Mouse (Mus musculus): Measurements from ENCODE around the gene Dmrta1. TPM values are rescaled to one million over a fixed set of nuclear protein-coding genes. Genes with fewer than 3 reads are reported as not detected.

Gene Dmrta1
- polyA plus RNA-seq (2014; fragmentation: Nextera tagmentation; extraction: Ambion mirVana): 0.28 and 0.31 TPM in 2 replicates

DNA sequence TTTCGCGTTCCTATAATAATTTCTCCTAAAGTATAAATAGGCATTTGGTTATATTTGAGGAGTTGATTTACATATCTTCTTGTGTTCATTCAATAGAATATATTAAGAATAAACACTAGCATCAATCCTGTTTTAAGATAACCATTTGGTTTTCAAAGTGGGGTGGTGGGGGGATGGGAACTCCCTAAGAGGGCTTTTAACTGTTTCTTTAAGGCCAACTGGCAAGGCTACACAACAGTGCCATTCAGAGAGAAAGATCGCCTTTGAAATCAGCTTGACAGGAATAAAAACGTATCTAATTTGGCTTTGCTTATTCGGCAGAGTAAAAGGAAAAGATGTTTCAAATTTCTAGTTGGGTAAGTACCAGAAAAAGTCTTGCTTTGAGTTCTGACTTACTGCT is at the start of gene Dmrta1:
TSS of gene Dmrta1 (plus strand) at position 242 of the 400 bp plus-strand sequence.
- no peaks in the 10 kb centered on the region for H3K4me1 ChIP-seq (ENCODE audit: control insufficient read depth, insufficient read depth, low read length)
- H3K9ac ChIP-seq (replicated peaks; ENCODE audit: low read depth, low read length): no peak within 1 kb of the TSS
- no peaks in the 10 kb centered on the region for H3K27me3 ChIP-seq (ENCODE audit: control insufficient read depth, insufficient read depth, low read length)
- H3K4me2 ChIP-seq (ENCODE audit: low read depth, low read length): no peak within 1 kb of the TSS
- no peaks in the 10 kb centered on the region for H3K9me3 ChIP-seq (ENCODE audit: control insufficient read depth, low read length)
- no peaks in the 10 kb centered on the region for H3K36me3 ChIP-seq (ENCODE audit: control insufficient read depth, insufficient read depth, low read length)
- no peak within 1 kb of the TSS for H3K27ac ChIP-seq (ENCODE audit: low read depth, low read length)
- ATAC-seq (ENCODE audit: low read depth): no peak
- 43% methylated on average over 5 of the region's 5 CpGs for WGBS
- no peak within 1 kb of the TSS for H3K4me3 ChIP-seq (ENCODE audit: low read depth, low read length)

- Histone ChIP-seq H3K9ac (replicated peaks; ENCODE audit: low read depth, low read length) (no peak overlapping the region), H3K27ac (ENCODE audit: low read depth, low read length) (no peak overlapping the region)
- WGBS: 17% methylated on average over 3 of the region's 3 CpGs
Observed at GRCm38 (mm10) chr4:89630374-89631079, 48.7 kb upstream of the Dmrta1 start.

GRCm38 (mm10) chr4:89631560-89631959 is 47.7 kb upstream of the Dmrta1 start:
- Histone ChIP-seq H3K4me1 (ENCODE audit: control insufficient read depth, insufficient read depth, low read length) (no peaks in the 10 kb centered on the region), H3K4me2 (ENCODE audit: low read depth, low read length) (no peak overlapping the region), H3K9ac (replicated peaks; ENCODE audit: low read depth, low read length) (no peak overlapping the region), H3K4me3 (ENCODE audit: low read depth, low read length) (no peak overlapping the region), H3K36me3 (ENCODE audit: control insufficient read depth, insufficient read depth, low read length) (no peaks in the 10 kb centered on the region), H3K9me3 (ENCODE audit: control insufficient read depth, low read length) (no peaks in the 10 kb centered on the region), H3K27me3 (ENCODE audit: control insufficient read depth, insufficient read depth, low read length) (no peaks in the 10 kb centered on the region), H3K27ac (ENCODE audit: low read depth, low read length) (no peak overlapping the region)
- no peak for ATAC-seq (ENCODE audit: low read depth)
- 65% methylated on average over 6 of the region's 6 CpGs for WGBS

More at GRCm38 (mm10) chr4:89630374-89631079, 48.7 kb upstream of the Dmrta1 start:
- Histone ChIP-seq H3K9me3 (ENCODE audit: control insufficient read depth, low read length) (no peaks in the 10 kb centered on the region), H3K4me1 (ENCODE audit: control insufficient read depth, insufficient read depth, low read length) (no peaks in the 10 kb centered on the region), H3K36me3 (ENCODE audit: control insufficient read depth, insufficient read depth, low read length) (no peaks in the 10 kb centered on the region), H3K4me2 (ENCODE audit: low read depth, low read length) (no peak overlapping the region), H3K4me3 (ENCODE audit: low read depth, low read length) (no peak overlapping the region), H3K27me3 (ENCODE audit: control insufficient read depth, insufficient read depth, low read length) (no peaks in the 10 kb centered on the region)
- no peak for ATAC-seq (ENCODE audit: low read depth)

DNA sequence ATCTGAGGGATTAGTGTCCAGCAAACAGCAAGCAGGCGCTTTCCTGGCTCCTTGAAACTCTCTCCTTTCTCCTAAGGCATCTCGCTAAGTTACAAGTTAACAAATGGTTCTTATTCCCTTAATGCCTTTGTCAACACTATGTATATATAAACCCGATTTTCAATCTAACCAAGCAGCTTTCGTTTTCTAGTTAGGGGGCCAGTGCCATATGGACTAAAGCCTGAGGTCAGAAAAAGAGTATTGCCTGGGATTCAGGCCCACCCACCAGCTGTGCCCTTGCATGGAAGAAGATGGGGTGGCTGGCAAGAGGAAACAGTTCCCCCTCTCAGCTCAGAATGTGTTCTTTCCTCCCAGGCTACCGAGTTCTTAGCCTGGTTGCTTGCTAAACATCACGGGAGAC is 40.6 kb upstream of the Dmrta1 start:
- Histone ChIP-seq H3K36me3 (ENCODE audit: control insufficient read depth, insufficient read depth, low read length) (no peaks in the 10 kb centered on the region), H3K9ac (replicated peaks; ENCODE audit: low read depth, low read length) (no peak overlapping the region), H3K9me3 (ENCODE audit: control insufficient read depth, low read length) (no peaks in the 10 kb centered on the region), H3K27me3 (ENCODE audit: control insufficient read depth, insufficient read depth, low read length) (no peaks in the 10 kb centered on the region), H3K4me3 (ENCODE audit: low read depth, low read length) (no peak overlapping the region), H3K4me2 (ENCODE audit: low read depth, low read length) (no peak overlapping the region), H3K4me1 (ENCODE audit: control insufficient read depth, insufficient read depth, low read length) (no peaks in the 10 kb centered on the region), H3K27ac (ENCODE audit: low read depth, low read length) (no peak overlapping the region)
- ATAC-seq (ENCODE audit: low read depth): no peak
- WGBS: 52% methylated on average over 6 of the region's 6 CpGs

DNA sequence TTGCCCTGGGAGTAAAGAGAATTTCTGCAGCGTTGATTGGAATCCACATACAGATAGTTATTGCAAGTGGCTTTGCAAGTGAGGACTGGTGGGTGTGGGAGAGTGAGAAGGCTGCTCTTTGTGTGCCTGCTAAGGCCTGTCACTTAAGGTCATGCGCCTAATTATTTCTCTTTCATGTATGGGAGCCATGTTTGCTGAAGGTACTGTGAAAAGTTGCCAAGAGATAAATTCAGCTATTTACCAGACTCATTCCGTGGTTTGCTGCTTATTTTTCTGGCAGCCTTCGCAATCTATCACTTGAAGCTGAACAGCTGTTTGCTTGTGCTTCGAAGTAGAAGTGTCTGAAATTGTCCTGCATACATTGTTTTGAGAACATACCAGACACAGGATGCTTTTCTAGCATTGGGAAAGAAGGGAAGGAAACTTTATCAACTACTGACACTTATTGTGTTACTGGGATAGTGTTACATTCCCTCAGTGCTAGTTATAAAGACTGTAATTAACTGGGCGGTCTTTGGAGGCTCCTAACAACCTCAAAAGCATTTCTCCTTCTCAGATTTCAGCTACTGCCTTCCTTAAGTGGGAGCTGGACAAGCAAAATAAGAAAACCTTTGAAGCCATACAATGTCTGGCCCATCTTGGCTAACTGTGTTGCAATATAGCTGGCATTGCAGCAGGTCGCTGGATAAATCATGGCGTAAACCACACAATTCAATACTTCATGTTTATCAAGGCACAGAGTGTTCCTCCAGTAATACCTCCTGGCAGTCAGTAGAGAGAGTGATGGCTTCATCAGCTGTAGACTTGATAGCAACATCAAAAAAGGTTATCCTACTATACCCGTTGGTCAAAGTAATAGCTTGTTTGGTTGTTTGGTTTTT is 34.8 kb upstream of the Dmrta1 start:
- H3K4me1 ChIP-seq (ENCODE audit: control insufficient read depth, insufficient read depth, low read length): no peaks in the 10 kb centered on the region
- H3K36me3 ChIP-seq (ENCODE audit: control insufficient read depth, insufficient read depth, low read length): no peaks in the 10 kb centered on the region
- no peak overlapping the region for H3K4me3 ChIP-seq (ENCODE audit: low read depth, low read length)
- WGBS: 50% methylated on average over 9 of the region's 9 CpGs
- H3K9ac ChIP-seq (replicated peaks; ENCODE audit: low read depth, low read length): no peak overlapping the region
- H3K27me3 ChIP-seq (ENCODE audit: control insufficient read depth, insufficient read depth, low read length): no peaks in the 10 kb centered on the region
- H3K4me2 ChIP-seq (ENCODE audit: low read depth, low read length): no peak overlapping the region
- ATAC-seq (ENCODE audit: low read depth): no peak
- H3K27ac ChIP-seq (ENCODE audit: low read depth, low read length): no peak overlapping the region
- H3K9me3 ChIP-seq (ENCODE audit: control insufficient read depth, low read length): no peaks in the 10 kb centered on the region

DNA sequence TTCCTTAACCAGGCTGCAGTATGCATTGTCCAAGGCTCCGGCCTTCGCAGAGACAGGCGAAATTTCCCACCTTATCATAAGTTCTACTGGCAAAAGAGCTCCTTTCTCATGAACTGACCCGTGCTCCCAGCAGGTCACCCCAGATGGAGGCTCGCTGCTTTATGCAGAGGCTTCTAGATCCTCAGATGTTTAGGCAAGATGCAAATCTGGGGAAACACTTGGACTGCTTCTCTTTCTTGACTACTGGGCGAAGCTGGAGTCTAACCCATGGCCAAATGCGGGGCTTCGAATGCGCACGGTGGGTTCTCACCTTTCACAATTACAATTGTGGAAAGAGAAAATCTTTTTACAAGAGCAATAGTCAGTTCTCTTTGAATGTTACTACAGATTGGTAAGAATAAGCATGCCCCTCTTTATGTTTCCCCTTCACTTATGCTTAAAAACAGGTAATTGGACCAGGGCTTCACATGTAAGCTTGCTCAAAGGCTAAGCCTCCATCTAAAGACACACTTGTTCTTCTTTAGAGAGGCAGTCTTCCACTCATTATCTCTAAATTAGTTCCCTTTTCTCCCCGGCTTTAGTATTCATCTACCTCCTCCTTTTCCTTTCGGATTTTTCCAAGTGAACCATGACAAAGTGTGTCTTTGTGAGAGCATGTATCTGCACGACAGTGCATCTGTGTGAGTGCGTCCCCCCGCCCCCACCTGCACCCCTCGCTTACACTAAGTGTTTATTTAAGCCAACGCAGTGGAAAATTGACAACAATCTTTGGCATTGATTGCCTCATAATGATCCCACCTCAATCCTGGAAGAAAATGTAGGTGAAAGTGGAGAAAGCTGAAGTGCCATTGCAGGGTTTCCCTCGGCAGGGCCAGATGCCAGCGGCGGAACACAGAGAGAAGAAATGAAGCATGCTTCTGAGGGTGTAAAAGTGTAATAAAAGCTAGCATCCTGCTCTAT is 28.6 kb upstream of the Dmrta1 start:
- no peak overlapping the region for H3K4me3 ChIP-seq (ENCODE audit: low read depth, low read length)
- no peaks in the 10 kb centered on the region for H3K27me3 ChIP-seq (ENCODE audit: control insufficient read depth, insufficient read depth, low read length)
- WGBS: 54% methylated on average over 20 of the region's 20 CpGs
- no peak overlapping the region for H3K9ac ChIP-seq (replicated peaks; ENCODE audit: low read depth, low read length)
- peak; percentile 65; the same call in 1 of the 2 replicates for ATAC-seq (ENCODE audit: low read depth)
- no peaks in the 10 kb centered on the region for H3K9me3 ChIP-seq (ENCODE audit: control insufficient read depth, low read length)
- H3K36me3 ChIP-seq (ENCODE audit: control insufficient read depth, insufficient read depth, low read length): no peaks in the 10 kb centered on the region
- no peak overlapping the region for H3K4me2 ChIP-seq (ENCODE audit: low read depth, low read length)
- no peaks in the 10 kb centered on the region for H3K4me1 ChIP-seq (ENCODE audit: control insufficient read depth, insufficient read depth, low read length)
- H3K27ac ChIP-seq (ENCODE audit: low read depth, low read length): no peak overlapping the region

GRCm38 (mm10) chr4:89651312-89651686 is 27.9 kb upstream of the Dmrta1 start:
- Histone ChIP-seq H3K9me3 (ENCODE audit: control insufficient read depth, low read length) (no peaks in the 10 kb centered on the region), H3K27ac (ENCODE audit: low read depth, low read length) (no peak overlapping the region), H3K36me3 (ENCODE audit: control insufficient read depth, insufficient read depth, low read length) (no peaks in the 10 kb centered on the region), H3K4me2 (ENCODE audit: low read depth, low read length) (no peak overlapping the region), H3K27me3 (ENCODE audit: control insufficient read depth, insufficient read depth, low read length) (no peaks in the 10 kb centered on the region), H3K4me1 (ENCODE audit: control insufficient read depth, insufficient read depth, low read length) (no peaks in the 10 kb centered on the region), H3K9ac (replicated peaks; ENCODE audit: low read depth, low read length) (no peak overlapping the region), H3K4me3 (ENCODE audit: low read depth, low read length) (no peak overlapping the region)
- ATAC-seq (ENCODE audit: low read depth): peak; percentile 71; the same call in 1 of the 2 replicates
- 28% methylated on average over 2 of the region's 2 CpGs for WGBS

GRCm38 (mm10) chr4:89651779-89652178 is 27.5 kb upstream of the Dmrta1 start:
- Histone ChIP-seq H3K4me3 (ENCODE audit: low read depth, low read length) (no peak overlapping the region), H3K9me3 (ENCODE audit: control insufficient read depth, low read length) (no peaks in the 10 kb centered on the region), H3K36me3 (ENCODE audit: control insufficient read depth, insufficient read depth, low read length) (no peaks in the 10 kb centered on the region), H3K4me2 (ENCODE audit: low read depth, low read length) (no peak overlapping the region), H3K4me1 (ENCODE audit: control insufficient read depth, insufficient read depth, low read length) (no peaks in the 10 kb centered on the region), H3K9ac (replicated peaks; ENCODE audit: low read depth, low read length) (no peak overlapping the region), H3K27ac (ENCODE audit: low read depth, low read length) (no peak overlapping the region), H3K27me3 (ENCODE audit: control insufficient read depth, insufficient read depth, low read length) (no peaks in the 10 kb centered on the region)
- no peak for ATAC-seq (ENCODE audit: low read depth)
- WGBS: 85% methylated on average over 1 of the region's 1 CpGs
